Mouse (Mus musculus) embryonic facial prominence, embryonic 12.5 days (tissue): ENCODE results near the gene Spg11. TPM values are rescaled to one million over a fixed set of nuclear protein-coding genes. Genes with fewer than 3 reads are reported as not detected.
"Not testable (repeated sequence)": the region's sequence is repeated elsewhere in the genome, so short reads cannot be mapped to it uniquely, and the experiment has no call there.

Source experiments
- ATAC-seq: fragments of 200-750 bp; cut with Nextera tagmentation; 2 replicates; pipeline ENCODE4 v1.8.0; 2017; ENCODE audit not compliant: insufficient number of reproducible peaks, insufficient read depth, low FRiP score, low TSS enrichment
- H3K27ac ChIP-seq: fragments of 300-500 bp; sonication (generic); 2 replicates; pipeline ENCODE4 v1.5.1; 2016; ENCODE audit warnings: mild to moderate bottlenecking
- H3K27me3 ChIP-seq: fragments of 300-500 bp; sonication (generic); 2 replicates; pipeline ENCODE4 v1.6.1; 2016; ENCODE audit warnings: mild to moderate bottlenecking, moderate library complexity
- H3K36me3 ChIP-seq: fragments of 300-500 bp; sonication (generic); 2 replicates; pipeline ENCODE4 v1.6.1; 2016; ENCODE audit warnings: mild to moderate bottlenecking
- H3K4me1 ChIP-seq: fragments of 300-500 bp; sonication (generic); 2 replicates; pipeline ENCODE4 v1.6.1; 2016
- H3K4me2 ChIP-seq: fragments of 300-500 bp; sonication (generic); replicated peaks from 2 replicates; pipeline ENCODE4 v1.6.1; 2016; ENCODE audit warnings: mild to moderate bottlenecking, moderate library complexity
- H3K4me3 ChIP-seq: fragments of 300-500 bp; sonication (generic); 2 replicates; pipeline ENCODE4 v1.5.1; 2016; ENCODE audit warnings: mild to moderate bottlenecking
- H3K9ac ChIP-seq: fragments of 300-500 bp; sonication (generic); 2 replicates; pipeline ENCODE4 v1.6.1; 2016; ENCODE audit warnings: mild to moderate bottlenecking, moderate library complexity
- H3K9me3 ChIP-seq: fragments of 300-500 bp; sonication (generic); 2 replicates; pipeline ENCODE4 v1.6.1; 2016; ENCODE audit warnings: mild to moderate bottlenecking, moderate library complexity
- WGBS: fragments of 180-500 bp; shearing (Covaris S2); methylation state at CpG from one replicate; pipeline ENCODE4 v1.1.7; 2016; 5-methylcytosine and 5-hydroxymethylcytosine counted together
- polyA plus RNA-seq: library from polyadenylated mRNA; unstranded; fragments of >200 nt; fragmentation: Nextera tagmentation; extraction: Ambion mirVana; gene quantifications from 2 replicates; pipeline ENCODE4 v1.2.1, GENCODE M21; 2016

The Spg11 gene
- polyA plus RNA-seq, 1 experiment from 2014 or later: 11.8 TPM

GRCm38 (mm10) chr2:122036064-122036463 is 82.1 kb downstream of the Spg11 start:
- H3K9me3 ChIP-seq: no peaks in the 10 kb centered on the region
- no peak overlapping the region for H3K27ac ChIP-seq
- WGBS: 92% methylated on average over 3 of the region's 3 CpGs
- no peaks in the 10 kb centered on the region for H3K27me3 ChIP-seq
- H3K4me2 ChIP-seq: no peak overlapping the region
- no peaks in the 10 kb centered on the region for H3K4me1 ChIP-seq
- no peak overlapping the region for H3K4me3 ChIP-seq
- no peaks in the 10 kb centered on the region for H3K36me3 ChIP-seq
- H3K9ac ChIP-seq: no peak overlapping the region
- ATAC-seq: no peak

GRCm38 (mm10) chr2:122031970-122032369 is 86.2 kb downstream of the Spg11 start:
- Histone ChIP-seq H3K4me2 (no peak overlapping the region), H3K9ac (no peak overlapping the region), H3K9me3 (no peaks in the 10 kb centered on the region), H3K27me3 (no peaks in the 10 kb centered on the region), H3K36me3 (no peaks in the 10 kb centered on the region), H3K27ac (no peak overlapping the region), H3K4me3 (no peak overlapping the region), H3K4me1 (no peaks in the 10 kb centered on the region)
- 70% methylated on average over 6 of the region's 6 CpGs for WGBS
- no peak for ATAC-seq

- 1% methylated on average over 70 of the region's 71 CpGs for WGBS
- ATAC-seq: peak; percentile 67
These were observed 89.2 kb downstream of the Spg11 start for GRCm38 (mm10) chr2:122028756-122029700.

GRCm38 (mm10) chr2:122027862-122028755 is 90.1 kb downstream of the Spg11 start, which contains the start of gene Eif3j1:
TSS of gene Eif3j1 (plus strand) at chr2:122028546.
- 1% methylated on average over 31 of the region's 67 CpGs for WGBS
- peak within 1 kb of the TSS; percentile 75 for H3K4me2 ChIP-seq
- peak within 1 kb of the TSS; percentile 91 for H3K9ac ChIP-seq
- peak within 1 kb of the TSS; percentile 86 for H3K4me3 ChIP-seq
- no peaks in the 10 kb centered on the region for H3K4me1 ChIP-seq
- H3K27me3 ChIP-seq: no peaks in the 10 kb centered on the region
- H3K9me3 ChIP-seq: no peaks in the 10 kb centered on the region
- ATAC-seq: peak; percentile 99
- peak within 1 kb of the TSS; percentile 91 for H3K27ac ChIP-seq
- no peaks in the 10 kb centered on the region for H3K36me3 ChIP-seq

More at GRCm38 (mm10) chr2:122028756-122029700, 89.2 kb downstream of the Spg11 start:
- Histone ChIP-seq H3K9me3 (no peaks in the 10 kb centered on the region), H3K27ac (peak overlapping the region; percentile 91), H3K36me3 (no peaks in the 10 kb centered on the region), H3K4me3 (peak overlapping the region; percentile 86), H3K27me3 (no peaks in the 10 kb centered on the region), H3K9ac (peak overlapping the region; percentile 91), H3K4me2 (peak overlapping the region; percentile 75), H3K4me1 (no peaks in the 10 kb centered on the region)

- H3K9ac ChIP-seq: not testable (repeated sequence)
- H3K4me2 ChIP-seq: peak overlapping the region; percentile 75
These were observed 91.1 kb downstream of the Spg11 start for GRCm38 (mm10) chr2:122027091-122027490.

GRCm38 (mm10) chr2:122022284-122022683 is 95.9 kb downstream of the Spg11 start:
- H3K4me1 ChIP-seq: no peaks in the 10 kb centered on the region
- H3K4me3 ChIP-seq: no peak overlapping the region
- no peak overlapping the region for H3K4me2 ChIP-seq
- H3K9ac ChIP-seq: no peak overlapping the region
- H3K27me3 ChIP-seq: no peaks in the 10 kb centered on the region
- WGBS: 80% methylated on average over 2 of the region's 2 CpGs
- no peak for ATAC-seq
- no peaks in the 10 kb centered on the region for H3K36me3 ChIP-seq
- H3K9me3 ChIP-seq: no peaks in the 10 kb centered on the region
- no peak overlapping the region for H3K27ac ChIP-seq

More at GRCm38 (mm10) chr2:122027091-122027490, 91.1 kb downstream of the Spg11 start:
- H3K27me3 ChIP-seq, H3K36me3 ChIP-seq, ATAC-seq, H3K9me3 ChIP-seq, H3K27ac ChIP-seq, H3K4me3 ChIP-seq, H3K4me1 ChIP-seq: not testable (repeated sequence)
- 93% methylated on average over 10 of the region's 10 CpGs for WGBS

GRCm38 (mm10) chr2:122018705-122019104 is 99.5 kb downstream of the Spg11 start:
- Histone ChIP-seq H3K4me2 (no peak overlapping the region), H3K36me3 (0 out of 2 replicates have a peak, but pooled peaks cover 9% of the 10 kb centered on the region), H3K27me3 (no peaks in the 10 kb centered on the region), H3K4me1 (no peaks in the 10 kb centered on the region), H3K27ac (no peak overlapping the region), H3K4me3 (no peak overlapping the region), H3K9ac (no peak overlapping the region), H3K9me3 (no peaks in the 10 kb centered on the region)
- no peak for ATAC-seq
- 57% methylated on average over 1 of the region's 1 CpGs for WGBS

GRCm38 (mm10) chr2:122011441-122011840 is 106.7 kb downstream of the Spg11 start:
- no peaks in the 10 kb centered on the region for H3K9me3 ChIP-seq
- no peaks in the 10 kb centered on the region for H3K4me1 ChIP-seq
- H3K36me3 ChIP-seq: peaks cover 33% of the 10 kb centered on the region
- no peak overlapping the region for H3K27ac ChIP-seq
- ATAC-seq: no peak
- H3K27me3 ChIP-seq: no peaks in the 10 kb centered on the region
- WGBS: 86% methylated on average over 7 of the region's 7 CpGs
- no peak overlapping the region for H3K4me3 ChIP-seq
- no peak overlapping the region for H3K9ac ChIP-seq
- H3K4me2 ChIP-seq: no peak overlapping the region

- Histone ChIP-seq H3K9ac (no peak overlapping the region), H3K4me3 (no peak overlapping the region), H3K9me3 (no peaks in the 10 kb centered on the region), H3K27me3 (no peaks in the 10 kb centered on the region), H3K36me3 (peaks cover 37% of the 10 kb centered on the region), H3K4me1 (no peaks in the 10 kb centered on the region), H3K27ac (no peak overlapping the region), H3K4me2 (no peak overlapping the region)
- no peak for ATAC-seq
- 61% methylated on average over 3 of the region's 3 CpGs for WGBS
These were observed 109.4 kb downstream of the Spg11 start for GRCm38 (mm10) chr2:122008832-122009231.
